Mouse (Mus musculus): ENCODE data around the gene Bach2. TPM values are rescaled to one million over a fixed set of nuclear protein-coding genes. Genes with fewer than 3 reads are reported as not detected.

Gene Bach2
- total RNA-seq, 4 experiments from 2014 or later: 0.96 to 3.2 (median 2.4) TPM

- no peak for DNase-seq (ENCODE audit: low spot score in 2 of 2)
These were observed 242.9 kb downstream of the Bach2 start for GRCm38 (mm10) chr4:32481366-32482055.

- DNase-seq (ENCODE audit: low spot score in 2 of 2): no peak
These were observed 243.5 kb downstream of the Bach2 start for GRCm38 (mm10) chr4:32482138-32482537.

GRCm38 (mm10) chr4:32482936-32483335, 244.3 kb downstream of the Bach2 start:
- no peak for DNase-seq (ENCODE audit: low spot score in 2 of 2)

- no peak for DNase-seq (ENCODE audit: low spot score in 2 of 2)
These were observed 247.2 kb downstream of the Bach2 start for GRCm38 (mm10) chr4:32485848-32486247.

GRCm38 (mm10) chr4:32486654-32487398, 248.2 kb downstream of the Bach2 start:
- no peak for DNase-seq (ENCODE audit: low spot score in 2 of 2)

GRCm38 (mm10) chr4:32489186-32489585, 250.6 kb downstream of the Bach2 start:
- DNase-seq (ENCODE audit: low spot score in 2 of 2): no peak

- DNase-seq (ENCODE audit: low spot score in 2 of 2): no peak
These were observed 252.6 kb downstream of the Bach2 start for GRCm38 (mm10) chr4:32491176-32491575.

GRCm38 (mm10) chr4:32492834-32493233, 254.2 kb downstream of the Bach2 start:
- no peak for DNase-seq (ENCODE audit: low spot score in 2 of 2)

GRCm38 (mm10) chr4:32501780-32502179, 263.2 kb downstream of the Bach2 start:
- DNase-seq (ENCODE audit: low spot score in 2 of 2): no peak

GRCm38 (mm10) chr4:32502181-32502580, 263.6 kb downstream of the Bach2 start:
- DNase-seq (ENCODE audit: low spot score in 2 of 2): no peak

GRCm38 (mm10) chr4:32504236-32504635, 265.6 kb downstream of the Bach2 start:
- no peak for DNase-seq (ENCODE audit: low spot score in 2 of 2)

- no peak for DNase-seq (ENCODE audit: low spot score in 2 of 2)
These were observed 267.8 kb downstream of the Bach2 start for GRCm38 (mm10) chr4:32506306-32506808.

- DNase-seq (ENCODE audit: low spot score in 2 of 2): no peak
These were observed 268.4 kb downstream of the Bach2 start for GRCm38 (mm10) chr4:32507041-32507440.

- DNase-seq (ENCODE audit: low spot score in 2 of 2): no peak
These were observed 270.0 kb downstream of the Bach2 start for GRCm38 (mm10) chr4:32508572-32508971.

- DNase-seq (ENCODE audit: low spot score in 2 of 2): peak in 1 of 2 experiments; percentile 43
These were observed 270.4 kb downstream of the Bach2 start for GRCm38 (mm10) chr4:32508996-32509395.

- DNase-seq (ENCODE audit: low spot score in 2 of 2): no peak
These were observed 271.4 kb downstream of the Bach2 start for GRCm38 (mm10) chr4:32509832-32510612.

GRCm38 (mm10) chr4:32510940-32511339, 272.3 kb downstream of the Bach2 start:
- no peak for DNase-seq (ENCODE audit: low spot score in 2 of 2)

GRCm38 (mm10) chr4:32516126-32516525, 277.5 kb downstream of the Bach2 start:
- no peak for DNase-seq (ENCODE audit: low spot score in 2 of 2)

GRCm38 (mm10) chr4:32518842-32519578, 280.4 kb downstream of the Bach2 start:
- no peak for DNase-seq (ENCODE audit: low spot score in 2 of 2)

GRCm38 (mm10) chr4:32520628-32521360, 282.2 kb downstream of the Bach2 start:
- DNase-seq (ENCODE audit: low spot score in 2 of 2): no peak
